Mouse (Mus musculus): ENCODE measurements around the gene Tespa1.

- TF ChIP-seq CTCF (IDR thresholded peaks at IDR 0.05; ENCODE audit: borderline replicate concordance, control insufficient read depth, extremely low read depth, insufficient read depth, low read length, poor library complexity) (no peak), POLR2A (IDR thresholded peaks at IDR 0.05; ENCODE audit: control insufficient read depth, extremely low read depth, insufficient read depth, low read length, poor library complexity) (no peak)
Observed at GRCm38 (mm10) chr10:130288007-130288406, 34.7 kb upstream of the Tespa1 start.
